Mouse (Mus musculus): ENCODE data around the gene Phf2.

Phf2 gene

DNA sequence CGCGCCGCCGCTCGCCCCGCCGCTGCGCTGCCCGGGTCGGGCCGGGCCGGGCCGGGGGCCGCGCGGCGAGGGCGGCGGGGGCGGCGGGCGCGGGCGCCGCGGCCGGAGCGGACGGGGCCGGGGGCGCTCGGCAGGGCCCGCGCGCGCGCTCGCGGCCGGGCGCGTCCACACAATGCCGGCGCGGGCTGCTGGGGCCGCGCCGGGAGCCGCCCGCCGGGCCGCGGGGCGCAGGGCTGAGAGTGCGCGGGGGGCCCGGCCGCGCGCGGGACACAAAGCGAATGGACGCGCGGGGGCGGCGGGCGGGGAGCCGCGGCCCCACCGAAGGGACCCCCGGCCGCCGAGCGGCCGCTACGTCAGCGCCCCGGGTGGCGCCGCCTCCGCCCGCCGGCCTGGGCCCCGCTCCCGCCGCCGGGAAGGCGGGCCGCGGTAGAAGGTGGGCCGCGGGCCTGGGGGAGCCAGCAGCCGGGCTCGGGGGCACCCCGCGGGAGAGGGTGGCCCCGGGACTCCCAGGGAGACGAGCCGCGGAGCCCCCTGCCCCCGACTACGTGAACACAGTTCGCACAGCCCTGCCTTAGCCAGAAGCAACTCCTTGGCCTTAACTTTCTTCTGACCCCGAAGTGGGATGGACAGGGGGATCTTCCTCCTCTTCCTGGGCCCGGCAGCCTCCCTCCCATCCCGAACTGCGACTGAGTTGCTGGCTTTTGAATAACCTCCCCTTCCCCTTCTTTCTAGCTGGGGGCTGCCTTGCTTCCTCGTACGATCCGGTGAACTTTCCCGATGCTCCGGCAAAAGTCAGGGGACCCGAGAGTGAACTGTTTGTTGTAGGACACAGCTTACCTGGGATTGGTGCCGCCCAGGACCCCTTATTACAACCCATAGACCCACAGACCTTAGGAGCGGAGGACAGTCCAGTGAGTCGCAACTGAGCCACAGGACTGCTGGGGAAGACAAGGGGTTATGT is at the start of gene Phf2:
Gene Phf2 (minus strand): TSS at position 349 of the 961 bp plus-strand sequence.
- DNase-seq (ENCODE audit: low spot score in 2 of 2) = no peak

DNA sequence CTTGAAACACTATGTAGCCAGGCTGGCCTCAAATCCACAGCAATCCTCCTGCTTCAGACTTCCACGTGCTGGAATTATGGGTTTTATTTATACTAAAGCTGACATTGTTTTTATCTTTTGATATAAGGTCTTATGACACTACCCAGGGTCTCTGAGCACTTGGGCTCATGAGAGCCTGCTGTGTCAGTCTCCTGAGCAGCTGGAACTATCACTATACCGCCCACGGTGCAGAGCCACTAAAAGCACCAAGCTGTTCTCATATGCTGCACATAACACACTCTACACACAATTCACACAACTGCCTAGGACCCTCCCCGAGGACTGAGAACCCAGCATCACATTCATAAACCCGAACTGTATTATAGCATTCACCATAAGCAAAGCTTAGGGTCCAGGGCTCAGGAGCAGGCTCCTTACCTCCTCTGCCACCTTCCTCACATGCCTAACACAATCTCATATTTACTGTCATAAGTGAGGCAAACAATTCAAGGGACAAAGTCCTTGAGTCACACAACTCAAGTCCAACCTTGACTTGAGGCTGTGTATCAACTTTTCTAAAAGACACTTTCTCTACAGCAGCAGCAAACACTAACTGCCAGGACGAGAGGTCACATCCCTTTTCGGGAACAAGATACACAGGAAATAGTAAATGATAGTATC is 49.0 kb upstream of the Phf2 start:
- no peak for DNase-seq (ENCODE audit: low spot score in 2 of 2)

DNA sequence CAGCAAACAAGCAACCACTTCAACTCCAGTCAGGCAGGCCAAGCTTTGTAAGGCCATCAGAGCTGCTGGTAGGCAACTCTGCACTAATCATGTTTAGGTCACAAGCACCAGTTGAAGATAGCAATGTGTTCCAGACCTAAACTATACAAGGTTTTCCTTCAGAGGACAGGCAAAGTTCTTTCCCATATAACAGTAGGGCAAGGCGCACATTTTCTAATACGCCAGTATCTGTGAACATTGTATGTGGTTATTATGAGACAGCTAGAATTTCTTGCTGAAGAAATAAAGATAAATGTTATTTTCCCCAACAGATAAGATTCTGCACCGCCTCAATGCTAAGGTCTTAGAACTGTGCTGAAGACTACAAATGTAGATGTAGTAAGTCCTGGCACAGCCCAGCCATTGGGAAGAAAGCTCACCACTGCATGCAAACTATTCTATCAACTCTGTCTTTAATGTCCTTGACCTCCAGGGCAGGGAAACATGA is 46.2 kb upstream of the Phf2 start:
- no peak for DNase-seq (ENCODE audit: low spot score in 2 of 2)

DNA sequence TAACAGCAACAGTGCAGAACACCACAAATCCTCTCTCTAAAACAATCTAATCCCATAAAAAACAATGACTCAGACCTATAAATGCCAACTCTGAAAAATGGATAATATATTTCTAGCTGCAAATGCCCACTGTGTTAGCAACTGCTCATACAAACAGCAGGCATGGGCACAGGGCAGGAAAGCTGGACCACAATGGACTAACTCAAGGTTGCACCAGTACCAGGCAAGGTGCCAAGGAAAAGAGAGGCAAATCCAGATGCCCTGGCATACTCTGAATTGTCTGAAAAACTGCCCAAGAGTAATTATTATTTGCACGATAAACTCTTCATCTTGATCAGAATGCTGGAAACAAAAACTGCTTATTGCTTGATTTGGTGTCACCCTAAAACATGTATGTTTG is 42.8 kb upstream of the Phf2 start:
- no peak for DNase-seq (ENCODE audit: low spot score in 2 of 2)

DNA sequence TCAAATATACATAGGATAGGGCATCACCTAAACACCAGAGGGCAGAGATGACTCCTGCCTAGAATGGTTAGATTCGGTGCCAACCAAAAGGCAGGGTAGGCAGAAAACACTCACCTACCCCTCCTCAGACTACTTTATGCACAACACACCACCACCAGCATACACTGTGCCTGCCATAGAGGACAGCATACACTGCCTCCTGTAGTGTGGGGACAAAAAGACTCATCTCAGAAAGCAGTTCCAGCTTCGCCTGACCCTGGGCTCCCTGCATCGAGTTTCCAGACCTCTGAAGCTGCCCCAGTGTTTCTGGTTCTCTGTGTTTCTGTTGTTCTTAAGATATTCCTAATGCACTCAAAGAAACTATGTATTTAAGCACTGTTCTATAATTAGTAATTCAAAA is 42.2 kb upstream of the Phf2 start:
- DNase-seq (ENCODE audit: low spot score in 2 of 2) = no peak

DNA sequence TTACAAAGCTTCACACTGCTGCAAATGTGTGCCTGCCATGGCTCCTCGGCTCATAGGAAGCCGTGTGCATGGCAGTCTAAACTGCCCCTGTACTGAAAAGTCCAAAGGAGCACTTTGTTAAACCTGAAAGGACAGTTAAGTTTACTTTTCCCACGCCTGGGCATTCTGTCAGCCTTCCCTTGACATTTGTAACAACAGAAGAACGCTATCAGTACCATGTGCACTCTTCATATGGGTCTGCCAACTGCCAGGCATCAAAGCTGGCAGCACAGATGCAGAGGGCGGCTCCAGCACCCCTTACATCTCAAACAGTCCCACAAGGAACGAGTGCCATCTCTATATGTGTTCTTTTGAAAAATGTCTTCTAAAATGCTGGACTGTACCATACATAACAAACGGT is 40.5 kb upstream of the Phf2 start:
- no peak for DNase-seq (ENCODE audit: low spot score in 2 of 2)

DNA sequence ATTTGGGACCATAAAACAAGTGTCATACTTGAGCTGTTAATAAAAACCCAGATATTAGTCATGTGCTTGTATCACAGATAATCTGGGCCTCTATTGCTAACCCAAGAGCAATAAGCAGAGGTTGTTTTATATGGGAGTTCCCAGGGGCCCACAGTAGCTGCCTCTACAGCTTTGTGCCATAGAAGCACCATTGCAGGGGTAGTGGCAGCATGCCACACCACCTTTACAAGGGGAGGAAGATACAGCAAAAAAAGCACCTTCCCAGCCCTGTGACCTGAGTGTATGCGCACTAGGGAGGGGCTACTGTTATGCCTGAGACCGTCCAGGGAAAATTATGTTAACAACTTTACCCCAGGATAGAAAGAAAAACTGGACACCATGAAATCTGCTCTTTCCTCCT is 34.5 kb upstream of the Phf2 start:
- DNase-seq (ENCODE audit: low spot score in 2 of 2) = no peak

DNA sequence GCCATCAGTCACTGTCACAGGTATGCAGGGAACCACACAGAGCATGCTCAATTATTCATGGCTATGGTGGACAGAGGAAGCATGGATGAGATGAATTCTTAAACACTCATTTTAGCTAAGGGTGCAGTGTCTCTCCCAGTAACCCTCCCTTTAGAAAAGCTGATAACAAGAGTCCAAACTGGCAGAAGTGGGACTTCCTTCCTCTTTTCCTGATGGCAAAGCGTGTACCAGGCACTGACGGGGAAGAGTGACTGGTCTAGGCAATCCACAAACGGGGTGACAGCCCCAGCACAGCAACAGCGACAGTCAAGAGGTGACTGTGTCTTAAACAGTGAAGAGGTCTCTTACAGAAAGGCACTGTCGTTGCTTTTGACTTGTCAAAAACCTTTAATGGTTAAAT is 24.5 kb upstream of the Phf2 start:
- no peak for DNase-seq (ENCODE audit: low spot score in 2 of 2)

DNA sequence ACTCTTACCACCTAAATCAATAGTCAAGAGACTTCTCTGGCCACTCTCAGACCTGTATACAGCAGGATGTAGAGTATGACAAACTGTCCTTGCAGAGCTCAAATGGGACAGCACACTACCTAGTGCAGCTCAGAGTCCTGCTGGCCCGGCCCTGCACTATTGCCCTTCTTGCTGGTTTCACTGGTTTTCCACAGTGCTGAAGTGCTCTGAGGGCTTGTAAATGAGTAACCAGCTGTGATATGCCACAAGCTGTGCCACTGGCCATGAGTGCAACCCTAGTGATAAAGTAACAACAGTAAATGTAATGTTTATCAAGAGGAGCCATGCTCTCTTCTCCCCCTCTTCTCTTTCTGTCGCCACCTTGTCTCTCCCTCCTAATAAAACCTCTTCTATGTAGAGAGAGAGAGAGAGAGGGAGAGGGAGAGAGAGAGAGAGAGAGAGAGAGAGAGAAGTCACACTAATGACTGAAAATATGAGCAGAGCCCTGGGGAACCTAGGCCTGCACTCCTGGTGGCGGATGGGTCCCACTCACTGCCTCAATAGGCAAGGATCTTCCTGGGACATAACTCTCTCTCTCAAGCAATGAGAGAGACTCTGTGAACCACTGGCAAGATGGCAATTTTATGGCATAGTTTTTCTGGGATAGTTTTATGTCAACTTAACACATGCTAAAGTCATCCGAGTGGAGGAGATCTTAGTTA is 19.5 kb upstream of the Phf2 start:
- DNase-seq (ENCODE audit: low spot score in 2 of 2) = no peak

DNA sequence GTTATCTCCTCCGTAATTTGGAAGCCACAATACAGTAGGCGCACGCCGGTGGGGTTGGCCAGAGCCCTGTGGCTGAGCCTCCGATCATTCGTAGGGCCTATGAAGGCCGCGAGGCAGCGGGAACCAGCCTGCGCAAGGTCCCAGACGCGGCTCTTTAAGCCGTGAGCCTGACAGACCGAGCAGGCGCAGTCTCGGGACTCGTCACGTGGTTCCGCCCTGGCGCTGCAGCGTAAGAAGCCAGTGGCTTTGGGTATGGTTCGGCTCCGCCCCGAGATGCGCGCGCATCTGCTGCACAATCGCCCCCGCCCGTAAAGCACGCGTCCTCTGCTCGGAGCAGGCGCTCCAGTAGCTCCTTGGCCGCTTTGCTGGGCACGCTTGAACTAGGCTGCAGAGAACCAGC is 7.6 kb upstream of the Phf2 start:
- peak; percentile 98 for DNase-seq (ENCODE audit: low spot score in 2 of 2)

DNA sequence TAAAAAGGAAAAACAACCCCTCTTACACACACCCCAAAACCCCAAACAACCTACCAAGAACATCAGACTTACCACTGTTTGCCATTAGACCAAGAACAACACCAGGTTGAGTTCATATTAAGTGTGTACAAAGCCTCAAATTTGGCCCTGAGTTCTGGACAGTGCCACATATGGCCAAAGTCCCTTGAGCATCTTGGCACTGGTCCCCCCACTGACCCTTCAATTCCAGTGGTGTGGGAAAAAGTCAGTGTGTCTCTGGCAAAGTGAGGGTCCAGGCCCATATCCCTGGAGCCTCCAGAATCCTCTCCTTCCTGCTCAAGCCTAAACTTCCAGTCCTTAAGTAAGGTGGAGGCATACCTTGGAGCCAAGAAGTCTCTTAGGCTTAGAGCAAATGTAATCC is 6.9 kb upstream of the Phf2 start:
- DNase-seq (ENCODE audit: low spot score in 2 of 2) = no peak

DNA sequence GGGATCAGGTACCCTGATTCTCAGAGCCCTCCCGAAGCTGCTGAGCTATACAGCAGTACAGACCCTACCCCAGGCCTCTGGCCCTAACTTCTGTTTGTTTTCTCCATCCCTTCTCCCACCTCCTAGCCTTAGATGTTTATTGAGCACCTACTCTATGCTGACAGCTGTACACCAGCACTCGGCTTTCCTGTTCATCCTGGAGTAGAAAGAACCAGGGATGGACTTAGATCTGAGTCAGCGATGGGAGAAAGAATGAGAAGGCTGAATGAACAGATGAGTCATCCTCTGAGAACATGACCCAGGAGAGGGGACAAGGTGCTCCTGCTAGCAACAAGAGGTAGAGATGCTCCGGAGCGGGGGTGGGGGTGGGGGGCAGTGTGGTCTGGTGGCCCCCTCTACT is 1.8 kb upstream of the Phf2 start:
- DNase-seq (ENCODE audit: low spot score in 2 of 2) = no peak

DNA sequence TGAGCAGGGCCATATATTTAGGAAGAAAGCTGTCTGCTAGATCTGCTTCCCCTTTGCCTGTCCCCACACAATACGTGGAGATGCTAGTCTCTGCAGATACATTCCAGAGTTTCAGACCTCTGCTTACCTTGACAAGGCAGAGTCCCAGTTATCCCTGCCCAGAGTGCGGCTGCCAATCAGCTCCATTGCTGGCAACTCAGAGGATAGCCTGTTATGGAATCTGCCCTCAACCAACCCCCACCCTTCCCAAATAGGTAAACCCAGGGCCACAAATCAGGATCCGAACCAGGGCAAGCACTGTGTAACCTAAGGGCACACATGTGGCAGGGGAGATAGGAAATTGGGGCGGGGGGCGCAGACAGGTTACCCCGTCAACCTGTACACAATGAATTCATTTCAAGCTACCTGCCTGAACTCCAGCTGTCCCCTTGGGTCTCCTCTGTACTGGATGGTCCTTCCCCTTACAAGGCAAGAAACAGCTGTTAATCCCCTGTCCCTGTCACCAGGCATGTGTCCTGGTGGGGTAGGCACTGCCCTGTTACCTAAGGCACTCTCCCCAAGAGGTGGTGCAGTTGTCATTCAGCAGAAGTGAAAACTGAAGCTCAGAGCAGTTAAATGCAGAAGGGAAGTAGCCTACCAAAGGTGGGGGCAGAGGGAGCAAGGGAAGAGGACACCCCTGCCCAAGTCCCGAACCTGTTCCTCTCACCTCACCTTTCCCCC is 1.1 kb upstream of the Phf2 start:
- DNase-seq (ENCODE audit: low spot score in 2 of 2) = peak in 1 of 2 experiments; percentile 53

DNA sequence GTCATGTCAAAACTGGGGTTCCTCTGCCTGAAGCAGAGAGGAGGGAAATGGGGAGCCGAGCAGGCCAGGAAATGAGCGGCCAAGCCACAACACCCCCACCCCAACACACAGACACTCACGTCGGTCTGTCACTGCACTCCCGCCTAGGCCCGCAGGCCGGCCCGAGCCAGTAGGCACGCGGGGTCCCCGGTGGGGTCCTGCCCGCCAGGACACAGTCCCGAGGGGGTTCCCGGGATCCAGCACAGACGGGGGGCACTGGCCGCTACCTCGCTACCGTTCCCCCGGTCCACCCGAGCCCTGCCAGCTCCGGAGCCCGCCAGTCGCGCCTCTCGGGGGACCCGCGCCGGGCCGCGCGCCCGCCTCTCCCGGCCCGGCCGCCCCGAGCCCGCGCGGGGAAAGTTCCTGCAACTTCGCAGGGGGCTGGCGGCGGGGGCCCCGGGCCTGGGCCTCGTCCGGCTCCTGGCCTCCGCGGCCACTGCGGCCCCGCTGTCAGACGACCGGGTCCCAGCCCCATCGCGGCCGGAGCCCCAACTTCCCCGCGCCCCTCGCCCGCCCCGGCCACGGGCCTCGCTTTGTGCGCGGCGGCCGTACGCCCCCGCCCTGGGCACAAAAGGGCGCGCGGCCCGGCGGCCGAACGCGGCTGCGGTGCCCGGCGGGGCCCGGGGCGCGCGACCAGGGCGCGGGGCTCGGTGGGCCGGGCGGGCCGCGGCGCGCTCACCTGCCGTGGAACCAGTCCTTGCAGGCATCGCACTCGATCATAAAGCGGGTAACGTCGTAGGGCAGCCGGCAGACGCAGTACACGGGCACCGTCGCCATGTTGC is 759 bp downstream of the Phf2 start:
- peak; percentile 38 to 46 for DNase-seq (ENCODE audit: low spot score in 2 of 2)

DNA sequence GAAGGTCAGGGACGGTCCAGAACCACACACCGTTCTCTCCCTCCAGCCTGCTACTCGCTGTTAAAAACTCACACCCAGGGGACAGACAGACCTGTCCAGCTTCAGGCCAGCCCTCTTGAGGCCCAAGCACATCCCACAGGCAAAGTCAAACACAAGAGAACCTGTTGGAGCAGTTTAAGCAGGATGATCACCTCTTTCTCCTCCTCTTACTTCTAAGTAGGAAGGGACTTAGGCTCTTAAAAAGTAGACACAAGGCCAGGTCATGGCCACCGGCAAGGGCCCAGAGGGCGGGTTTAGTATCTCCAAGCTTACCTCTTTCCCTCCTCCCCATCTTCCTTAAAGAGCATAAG is 1.3 kb downstream of the Phf2 start:
- no peak for DNase-seq (ENCODE audit: low spot score in 2 of 2)

DNA sequence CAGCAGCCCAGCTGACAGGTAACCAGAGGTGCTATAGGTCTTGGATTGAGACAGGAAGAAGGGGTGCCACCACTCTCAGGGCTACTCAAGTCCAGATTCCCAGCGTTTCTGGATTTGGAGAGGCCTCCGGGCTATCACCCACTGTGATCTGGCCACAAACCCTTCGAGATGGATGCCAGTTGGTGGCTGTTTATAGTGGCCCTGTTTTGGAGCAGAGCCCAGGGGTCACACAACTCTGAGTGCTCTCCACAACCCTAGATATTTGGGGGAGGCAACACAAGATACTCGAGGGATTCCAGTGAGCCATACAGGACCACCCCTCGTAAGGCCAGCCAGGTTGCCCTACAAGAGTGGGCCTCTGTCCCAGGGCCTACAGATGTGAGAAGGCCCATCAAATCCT is 1.8 kb downstream of the Phf2 start:
- no peak for DNase-seq (ENCODE audit: low spot score in 2 of 2)

DNA sequence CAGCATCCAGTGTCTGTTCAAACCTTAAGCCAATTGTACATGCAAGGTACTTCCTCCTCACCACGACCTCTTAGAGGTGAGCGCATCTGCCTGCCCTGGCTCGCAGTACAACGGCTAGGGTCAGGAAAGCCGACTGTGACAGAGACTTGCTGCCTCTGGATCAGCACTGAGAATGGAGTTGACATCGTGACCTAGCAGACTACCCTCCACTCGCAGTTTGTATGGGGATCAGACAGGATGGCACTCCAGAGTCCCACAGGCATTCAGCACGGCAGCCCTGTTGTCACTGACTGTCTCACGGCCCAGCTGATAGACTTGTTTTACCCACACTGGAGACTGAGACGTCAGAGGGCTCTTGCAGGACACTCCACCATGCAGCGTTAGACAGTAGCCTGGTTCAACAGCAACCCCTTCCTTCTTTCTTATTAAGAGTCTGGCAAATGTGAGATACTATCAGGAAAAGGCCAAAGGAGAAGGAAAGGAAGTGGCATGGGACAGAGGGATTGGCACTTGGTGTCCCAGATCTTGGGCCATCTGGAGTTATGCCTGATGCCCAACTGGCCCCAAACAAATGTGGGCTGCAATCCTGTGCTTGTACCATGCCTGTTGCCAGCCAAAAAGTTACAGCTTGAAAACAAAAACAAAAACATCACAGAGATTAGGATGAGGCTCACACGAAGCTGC is 6.1 kb downstream of the Phf2 start:
- DNase-seq (ENCODE audit: low spot score in 2 of 2) = no peak

DNA sequence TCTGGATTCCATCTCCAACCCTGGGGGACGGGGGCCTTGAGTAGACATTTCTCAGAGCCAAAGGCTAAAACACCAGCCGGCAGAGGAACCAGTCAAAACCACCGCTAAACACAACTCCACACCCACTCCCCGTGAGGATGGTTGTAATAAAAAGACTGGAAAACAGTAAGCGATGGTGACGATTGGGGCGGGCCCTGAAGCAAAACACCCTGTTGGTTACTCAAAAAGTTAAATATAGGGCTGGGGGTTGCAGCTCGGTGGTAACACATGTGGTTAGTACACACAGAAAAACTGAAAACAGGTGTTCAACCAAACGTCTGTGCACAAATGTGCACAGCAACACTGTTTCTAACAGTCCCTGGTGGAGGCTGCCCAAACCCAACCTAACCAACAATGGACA is 7.4 kb downstream of the Phf2 start:
- DNase-seq (ENCODE audit: low spot score in 2 of 2) = no peak

DNA sequence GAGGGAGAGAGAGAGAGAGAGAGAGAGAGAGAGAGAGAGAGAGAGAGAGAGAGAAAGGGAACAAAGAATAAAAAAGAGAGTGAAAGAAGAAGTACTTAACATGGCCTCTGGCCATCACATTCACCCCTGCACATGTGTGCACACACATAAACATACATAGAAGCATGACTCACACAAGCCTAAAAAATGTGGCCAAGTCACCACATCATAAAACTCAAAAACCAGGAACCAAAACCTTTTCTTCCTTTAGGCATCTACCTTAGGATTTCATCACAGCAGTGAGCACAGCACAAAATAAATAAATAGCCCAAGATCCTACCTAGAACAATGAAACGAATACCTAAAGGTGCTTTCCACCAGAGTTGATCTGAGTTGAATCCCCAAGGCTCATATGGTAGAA is 9.0 kb downstream of the Phf2 start:
- no peak for DNase-seq (ENCODE audit: low spot score in 2 of 2)

DNA sequence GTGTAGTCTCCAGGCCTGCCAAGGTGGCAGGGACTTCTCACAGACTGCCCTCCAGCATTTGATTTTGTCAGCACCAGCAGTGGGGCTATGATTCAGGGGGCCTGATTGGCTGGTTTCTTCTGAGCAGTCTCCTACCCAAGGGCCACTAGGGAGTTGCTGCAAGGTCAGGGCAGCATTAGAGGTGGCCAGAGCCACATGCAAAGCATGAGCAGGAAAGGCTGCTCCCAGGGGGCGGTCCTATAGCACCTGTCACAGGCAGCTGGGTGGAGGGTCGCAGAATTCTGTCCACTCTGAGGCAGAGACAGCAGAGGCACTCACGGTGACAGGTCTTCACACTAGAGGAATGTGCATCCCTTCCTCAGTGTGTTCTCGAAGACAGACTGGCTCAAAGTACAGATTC is 12.1 kb downstream of the Phf2 start:
- DNase-seq (ENCODE audit: low spot score in 2 of 2) = no peak

Measured in natural killer cell, adult 2 months (primary cell).